Mouse (Mus musculus) lung, adult 2 months (tissue): ENCODE results near the gene Ctbp2. TPM values are rescaled to one million over a fixed set of nuclear protein-coding genes. Genes with fewer than 3 reads are reported as not detected.

Experiments used
- DNase-seq: peaks from one replicate; pipeline ENCODE4 v3.0.0; 2022
- H3K4me1 ChIP-seq: fragments of 200-500 bp; 2 replicates; pipeline ENCODE4 v1.6.1; 2011; ENCODE audit warnings: low read length; ENCODE audit not compliant: control insufficient read depth, insufficient read depth
- H3K4me3 ChIP-seq: fragments of 200-500 bp; replicated peaks from 2 replicates; pipeline ENCODE3; 2011; ENCODE audit warnings: low read depth, mild to moderate bottlenecking, control low read depth, low read length; ENCODE audit errors: extremely low read depth
- CTCF ChIP-seq: fragments of 200-500 bp; IDR thresholded peaks from 2 replicates; pipeline ENCODE4 v1.5.1; 2011; ENCODE audit warnings: mild to moderate bottlenecking, low read length, control low read depth; ENCODE audit not compliant: insufficient read depth
- POLR2A ChIP-seq: fragments of 200-500 bp; IDR thresholded peaks from 2 replicates; pipeline ENCODE4 v1.6.1; 2011; ENCODE audit warnings: low read depth, mild to moderate bottlenecking, control low read depth, low read length, borderline replicate concordance; ENCODE audit errors: extremely low read depth
- WGBS: fragments of 180-500 bp; shearing (Covaris S2); methylation state at CpG from one replicate; pipeline ENCODE4 v1.1.7; 2018; 5-methylcytosine and 5-hydroxymethylcytosine counted together
- polyA plus RNA-seq: library from polyadenylated mRNA; depleted of rRNA; stranded (reverse); fragments of >200 nt; gene quantifications from 2 replicates; pipeline ENCODE4 v1.2.3, GENCODE M21; 2012

The Ctbp2 gene
- polyA plus RNA-seq, 1 experiment, result 65.8 TPM

DNA sequence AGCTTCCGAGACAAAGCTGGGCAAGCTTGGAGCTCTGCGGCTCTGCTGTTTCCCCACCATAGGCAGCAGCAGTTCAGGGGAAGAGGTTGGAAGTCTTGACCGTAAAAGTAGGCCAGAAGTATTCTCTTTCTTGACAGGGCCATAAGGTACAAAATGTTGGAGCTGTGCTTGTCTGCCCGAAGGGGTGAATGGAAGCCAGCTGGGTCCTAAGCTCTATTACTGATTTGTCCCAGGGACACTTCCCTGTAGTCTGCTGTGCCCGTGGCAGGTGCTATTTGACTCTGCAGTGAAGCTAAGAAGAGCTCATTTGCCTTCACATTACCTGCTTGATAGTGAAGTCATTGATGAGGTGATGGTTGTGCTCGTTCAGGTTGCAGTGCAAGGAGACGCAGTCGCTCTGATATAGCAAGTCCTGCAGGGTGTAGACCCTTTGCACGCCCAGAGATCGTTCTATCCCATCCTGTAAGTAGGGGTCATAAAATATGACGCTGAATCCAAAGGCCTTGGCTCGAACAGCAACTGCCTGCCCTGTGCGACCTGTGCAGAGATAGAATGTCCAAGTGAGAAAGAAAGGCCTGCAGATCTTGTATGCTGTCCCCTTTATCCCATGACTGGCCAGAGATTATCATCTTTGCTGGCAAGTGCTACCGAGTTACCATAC lies 132.8 kb downstream of the Ctbp2 start:
- no peak overlapping the region for H3K4me3 ChIP-seq
- TF ChIP-seq POLR2A (no peak), CTCF (no peak)
- peak; percentile 3 for DNase-seq
- WGBS, result 91% methylated on average over 14 of the region's 14 CpGs
- no peaks in the 10 kb centered on the region for H3K4me1 ChIP-seq

DNA sequence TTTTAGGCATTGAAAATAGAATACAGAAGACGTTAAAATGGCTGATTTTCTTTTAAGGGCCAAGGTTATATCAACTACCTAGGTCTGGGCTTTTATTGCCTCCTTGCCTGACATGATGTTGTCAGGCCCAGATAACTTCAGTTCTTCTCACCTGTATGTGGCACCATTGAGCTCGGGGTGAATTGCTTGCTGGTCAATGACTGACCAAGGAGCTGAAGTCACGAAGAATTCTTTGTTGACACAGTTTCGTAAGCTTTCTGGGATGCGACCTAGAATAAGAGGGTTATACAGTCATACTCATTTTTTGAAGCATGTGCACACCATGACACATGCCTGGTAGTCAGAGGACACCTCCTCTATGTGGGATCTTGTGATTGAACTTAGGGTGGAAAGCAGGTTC lies 134.3 kb downstream of the Ctbp2 start:
- TF ChIP-seq CTCF (no peak), POLR2A (no peak)
- H3K4me3 ChIP-seq, result no peak overlapping the region
- WGBS, result 70% methylated on average over 5 of the region's 5 CpGs
- no peak for DNase-seq
- no peaks in the 10 kb centered on the region for H3K4me1 ChIP-seq

DNA sequence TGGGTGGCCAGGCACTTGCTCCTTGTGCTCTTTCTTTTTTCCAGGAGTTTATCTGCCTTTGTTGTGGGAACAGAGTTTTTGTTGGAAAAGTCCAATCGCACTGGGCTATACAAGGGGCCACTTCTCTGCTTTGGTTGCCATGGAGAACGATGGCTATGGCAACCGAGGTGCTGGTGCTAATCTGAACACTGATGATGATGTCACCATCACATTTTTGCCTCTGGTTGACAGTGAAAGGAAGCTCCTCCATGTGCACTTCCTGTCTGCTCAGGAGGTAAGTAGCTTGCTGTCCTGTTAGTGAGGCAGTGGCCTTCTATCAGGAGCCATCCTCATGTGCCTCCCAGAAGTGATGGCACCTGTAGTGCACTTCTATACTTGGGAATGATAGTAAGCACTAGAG lies 141.5 kb downstream of the Ctbp2 start:
- H3K4me3 ChIP-seq, result no peak overlapping the region
- peaks cover 3% of the 10 kb centered on the region; the same call in 1 of the 2 replicates for H3K4me1 ChIP-seq
- TF ChIP-seq POLR2A, result no peak
- no peak for TF ChIP-seq CTCF
- no peak for DNase-seq
- 35% methylated on average over 3 of the region's 3 CpGs for WGBS

DNA sequence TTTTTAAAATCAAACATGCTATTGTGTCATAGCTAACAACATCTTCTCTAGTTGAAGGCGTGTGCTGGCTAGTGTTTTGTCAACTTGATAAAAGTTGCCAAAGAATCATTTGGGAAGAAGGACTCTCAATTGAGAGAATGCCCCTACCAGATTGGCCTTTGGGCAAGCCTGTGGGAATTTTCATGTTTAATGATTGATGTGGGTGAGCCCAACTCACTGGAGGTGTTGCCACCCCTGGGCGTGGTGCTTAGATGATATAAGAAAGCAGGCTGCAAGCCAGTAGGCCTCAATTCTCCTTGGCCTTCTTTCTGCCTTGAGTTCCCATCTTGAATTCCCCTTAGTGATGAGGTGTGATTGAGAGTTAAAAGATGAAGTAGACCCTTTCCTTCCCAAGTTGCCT lies 146.2 kb downstream of the Ctbp2 start:
- DNase-seq, result no peak
- WGBS, result 76% methylated on average over 2 of the region's 2 CpGs
- Histone ChIP-seq H3K4me1 (peaks cover 3% of the 10 kb centered on the region; the same call in 1 of the 2 replicates), H3K4me3 (no peak overlapping the region)
- TF ChIP-seq POLR2A (no peak), CTCF (no peak)

DNA sequence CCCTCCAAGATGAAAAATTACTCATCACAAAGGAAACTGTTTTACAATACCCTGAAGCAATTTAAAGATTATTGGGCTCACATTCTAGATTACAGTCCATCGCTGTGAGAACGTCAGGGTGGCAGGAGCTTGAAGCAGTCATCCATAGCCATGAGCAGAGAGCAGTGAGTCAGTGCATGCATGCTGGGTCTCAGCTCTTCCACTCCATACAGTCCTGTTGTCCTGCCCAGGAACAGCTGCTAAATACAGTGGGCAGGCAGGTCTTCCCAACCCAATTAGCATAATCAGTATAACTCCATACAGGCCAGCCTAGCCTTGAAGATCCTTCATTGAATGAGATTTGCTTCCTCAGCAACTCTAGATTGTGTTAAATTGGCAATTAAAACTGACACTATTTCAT lies 148.1 kb downstream of the Ctbp2 start:
- no peaks in the 10 kb centered on the region for H3K4me1 ChIP-seq
- WGBS, result 73% methylated on average over 2 of the region's 2 CpGs
- TF ChIP-seq POLR2A, result no peak
- TF ChIP-seq CTCF, result no peak
- no peak for DNase-seq
- H3K4me3 ChIP-seq, result no peak overlapping the region

DNA sequence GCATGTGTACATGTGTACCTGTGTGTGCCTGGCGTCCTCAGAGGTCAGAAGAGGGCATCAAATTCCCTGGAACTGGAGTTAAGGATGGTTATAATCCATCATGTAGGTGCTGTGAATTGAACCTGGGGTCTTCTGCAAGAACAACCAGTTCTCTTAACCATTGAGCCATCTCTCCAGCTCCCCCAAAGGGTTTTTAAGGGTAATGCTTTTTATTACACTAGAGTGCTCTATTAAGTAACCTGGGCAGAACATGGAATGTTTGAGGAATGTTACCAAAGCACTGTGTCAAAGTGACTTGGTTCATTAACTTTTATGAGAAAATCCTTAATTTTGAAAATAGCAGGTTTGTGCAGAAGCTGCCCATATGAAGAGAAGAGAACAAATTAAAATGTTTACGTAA lies 152.1 kb downstream of the Ctbp2 start:
- no peak for DNase-seq
- H3K4me1 ChIP-seq, result peaks cover 5% of the 10 kb centered on the region
- TF ChIP-seq POLR2A (no peak), CTCF (no peak)
- no peak overlapping the region for H3K4me3 ChIP-seq
- WGBS, result 96% methylated on average over 2 of the region's 2 CpGs

DNA sequence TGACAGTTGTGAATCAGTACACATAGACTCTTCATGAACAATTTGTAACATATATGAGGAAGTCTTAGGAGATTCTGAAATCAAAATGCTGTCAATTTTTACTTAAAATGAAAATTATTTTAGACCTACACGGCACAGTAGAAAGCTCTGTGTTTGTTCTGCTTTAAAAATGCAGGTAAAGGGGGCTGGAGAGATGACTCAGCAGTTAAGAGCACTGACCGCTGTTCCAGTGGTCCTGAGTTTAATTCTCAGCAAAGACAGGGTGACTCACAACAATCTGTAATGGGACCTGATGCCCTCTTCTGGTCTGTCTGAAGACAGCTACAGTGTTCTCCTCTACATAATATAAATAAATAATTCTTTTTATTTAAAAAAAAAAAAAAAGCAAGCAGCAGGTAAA lies 158.4 kb downstream of the Ctbp2 start:
- peaks cover 5% of the 10 kb centered on the region for H3K4me1 ChIP-seq
- 76% methylated on average over 2 of the region's 2 CpGs for WGBS
- TF ChIP-seq POLR2A (no peak), CTCF (no peak)
- H3K4me3 ChIP-seq, result no peak overlapping the region
- no peak for DNase-seq

DNA sequence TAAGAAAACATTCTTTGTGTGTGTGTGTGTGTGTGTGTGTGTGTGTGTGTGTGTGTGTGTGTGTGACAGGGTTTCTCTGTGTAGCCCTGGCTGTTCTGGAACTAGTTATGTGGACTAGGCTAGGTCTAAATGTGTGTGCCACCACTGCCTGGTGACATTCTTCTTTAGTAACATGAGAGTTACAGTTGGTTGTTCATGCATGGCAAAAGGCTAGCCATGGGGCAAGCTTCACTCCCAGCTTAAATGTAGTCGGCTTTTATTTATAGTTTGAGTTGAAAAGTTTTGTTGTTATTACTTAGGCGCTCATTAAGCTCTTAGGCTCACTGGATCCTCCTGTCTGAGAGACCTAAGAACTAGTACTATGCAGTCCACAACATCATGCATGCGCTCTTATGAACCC lies 159.8 kb downstream of the Ctbp2 start:
- TF ChIP-seq POLR2A, result no peak
- no peak for TF ChIP-seq CTCF
- 78% methylated on average over 3 of the region's 3 CpGs for WGBS
- H3K4me1 ChIP-seq, result peaks cover 5% of the 10 kb centered on the region
- DNase-seq, result no peak
- H3K4me3 ChIP-seq, result no peak overlapping the region

DNA sequence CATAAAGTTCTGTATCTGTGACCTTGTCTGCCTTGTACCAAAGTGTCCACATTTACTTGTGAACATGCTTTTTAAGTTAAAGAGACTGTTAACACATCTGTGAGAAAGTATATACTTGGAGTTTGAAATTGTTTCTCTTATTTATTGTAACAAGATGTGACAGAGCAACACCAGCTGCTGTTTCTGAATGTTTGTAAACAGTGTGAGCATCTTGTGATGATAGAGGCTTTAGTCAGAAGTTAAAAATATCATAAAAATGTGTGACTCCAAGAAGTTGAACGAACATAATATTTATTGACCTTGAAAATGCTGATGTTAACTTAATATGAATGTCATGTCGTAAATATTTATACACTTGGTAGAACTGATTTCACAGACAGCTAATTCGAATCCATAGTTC lies 173.5 kb downstream of the Ctbp2 start:
- 56% methylated on average over 3 of the region's 3 CpGs for WGBS
- Histone ChIP-seq H3K4me1 (peaks cover 4% of the 10 kb centered on the region), H3K4me3 (no peak overlapping the region)
- TF ChIP-seq POLR2A (no peak), CTCF (no peak)
- no peak for DNase-seq

DNA sequence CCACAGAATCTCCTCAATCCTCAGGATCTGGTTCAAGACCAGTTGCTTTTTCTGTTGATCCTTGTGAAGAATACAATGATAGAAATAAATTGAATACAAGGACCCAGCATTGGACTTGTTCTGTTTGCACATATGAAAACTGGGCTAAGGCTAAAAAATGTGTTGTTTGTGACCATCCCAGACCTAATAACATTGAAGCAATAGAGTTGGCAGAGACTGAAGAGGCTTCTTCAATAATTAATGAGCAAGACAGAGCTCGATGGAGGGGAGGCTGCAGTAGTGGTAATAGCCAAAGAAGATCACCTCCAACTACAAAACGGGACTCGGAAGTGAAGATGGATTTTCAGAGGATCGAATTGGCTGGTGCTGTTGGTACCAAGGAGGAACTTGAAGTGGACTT lies 174.2 kb downstream of the Ctbp2 start:
- Histone ChIP-seq H3K4me3 (no peak overlapping the region), H3K4me1 (peaks cover 4% of the 10 kb centered on the region)
- no peak for DNase-seq
- WGBS, result 74% methylated on average over 4 of the region's 4 CpGs
- no peak for TF ChIP-seq CTCF
- no peak for TF ChIP-seq POLR2A
